Mouse (Mus musculus): ENCODE results near the gene Zscan12. TPM values are rescaled to one million over a fixed set of nuclear protein-coding genes. Genes with fewer than 3 reads are reported as not detected.

The Zscan12 gene
- 10.0 TPM for polyA plus RNA-seq (2014; fragmentation: Illumina TruSeq; extraction: RNeasy Lipid Tissue Mini Kit (QIAGEN cat#74804); ENCODE audit: low read depth, low replicate concordance)

GRCm38 (mm10) chr13:21362621-21363248 is at the start of gene Zscan12:
Zscan12 (plus strand) TSS chr13:21362820.

GRCm38 (mm10) chr13:21346610-21347009 is 16.0 kb upstream of the Zscan12 start, which contains the start of gene Olfr1367:
Olfr1367 (plus strand) TSS chr13:21346910.

GRCm38 (mm10) chr13:21402287-21402846 is 39.7 kb downstream of the Zscan12 start, which contains the start of gene Zkscan3:
Zkscan3 (minus strand) TSS chr13:21402755.

Other genes with a start within 250 kb of the Zscan12 start
- not detected for gene Olfr263, start 233.2 kb upstream of the Zscan12 start, polyA plus RNA-seq (2014; fragmentation: Illumina TruSeq; extraction: RNeasy Lipid Tissue Mini Kit (QIAGEN cat#74804); ENCODE audit: low read depth, low replicate concordance)
- gene Olfr1368, start 217.0 kb upstream of the Zscan12 start, polyA plus RNA-seq (2014; fragmentation: Illumina TruSeq; extraction: RNeasy Lipid Tissue Mini Kit (QIAGEN cat#74804); ENCODE audit: low read depth, low replicate concordance) = 0.95 TPM
- gene Trim27, start 183.4 kb upstream of the Zscan12 start, polyA plus RNA-seq (2014; fragmentation: Illumina TruSeq; extraction: RNeasy Lipid Tissue Mini Kit (QIAGEN cat#74804); ENCODE audit: low read depth, low replicate concordance) = 34.3 TPM
- 1.3 TPM for gene Gpx5, start 70.1 kb upstream of the Zscan12 start, polyA plus RNA-seq (2014; fragmentation: Illumina TruSeq; extraction: RNeasy Lipid Tissue Mini Kit (QIAGEN cat#74804); ENCODE audit: low read depth, low replicate concordance)
- gene Gpx6, start 50.7 kb upstream of the Zscan12 start, polyA plus RNA-seq (2014; fragmentation: Illumina TruSeq; extraction: RNeasy Lipid Tissue Mini Kit (QIAGEN cat#74804); ENCODE audit: low read depth, low replicate concordance) = not detected
- gene Olfr1367, start 15.9 kb upstream of the Zscan12 start, polyA plus RNA-seq (2014; fragmentation: Illumina TruSeq; extraction: RNeasy Lipid Tissue Mini Kit (QIAGEN cat#74804); ENCODE audit: low read depth, low replicate concordance) = not detected
- gene Zkscan3, start 39.9 kb downstream of the Zscan12 start, polyA plus RNA-seq (2014; fragmentation: Illumina TruSeq; extraction: RNeasy Lipid Tissue Mini Kit (QIAGEN cat#74804); ENCODE audit: low read depth, low replicate concordance) = 121 TPM
- 3.1 TPM for gene Pgbd1, start 78.2 kb downstream of the Zscan12 start, polyA plus RNA-seq (2014; fragmentation: Illumina TruSeq; extraction: RNeasy Lipid Tissue Mini Kit (QIAGEN cat#74804); ENCODE audit: low read depth, low replicate concordance)
- 116 TPM for gene Zscan26, start 90.9 kb downstream of the Zscan12 start, polyA plus RNA-seq (2014; fragmentation: Illumina TruSeq; extraction: RNeasy Lipid Tissue Mini Kit (QIAGEN cat#74804); ENCODE audit: low read depth, low replicate concordance)
- 0.50 TPM for gene Nkapl, start 105.7 kb downstream of the Zscan12 start, polyA plus RNA-seq (2014; fragmentation: Illumina TruSeq; extraction: RNeasy Lipid Tissue Mini Kit (QIAGEN cat#74804); ENCODE audit: low read depth, low replicate concordance)
- 0.98 TPM for gene Zkscan4, start 116.1 kb downstream of the Zscan12 start, polyA plus RNA-seq (2014; fragmentation: Illumina TruSeq; extraction: RNeasy Lipid Tissue Mini Kit (QIAGEN cat#74804); ENCODE audit: low read depth, low replicate concordance)
- gene Gm10065, start 116.6 kb downstream of the Zscan12 start, polyA plus RNA-seq (2014; fragmentation: Illumina TruSeq; extraction: RNeasy Lipid Tissue Mini Kit (QIAGEN cat#74804); ENCODE audit: low read depth, low replicate concordance) = not detected
- gene AK157302, start 132.4 kb downstream of the Zscan12 start, polyA plus RNA-seq (2014; fragmentation: Illumina TruSeq; extraction: RNeasy Lipid Tissue Mini Kit (QIAGEN cat#74804); ENCODE audit: low read depth, low replicate concordance) = 4.5 TPM
- gene Gm11273, start 138.6 kb downstream of the Zscan12 start, polyA plus RNA-seq (2014; fragmentation: Illumina TruSeq; extraction: RNeasy Lipid Tissue Mini Kit (QIAGEN cat#74804); ENCODE audit: low read depth, low replicate concordance) = not detected
- 33.2 TPM for gene Zkscan8, start 168.3 kb downstream of the Zscan12 start, polyA plus RNA-seq (2014; fragmentation: Illumina TruSeq; extraction: RNeasy Lipid Tissue Mini Kit (QIAGEN cat#74804); ENCODE audit: low read depth, low replicate concordance)
- gene Olfr1366, start 180.0 kb downstream of the Zscan12 start, polyA plus RNA-seq (2014; fragmentation: Illumina TruSeq; extraction: RNeasy Lipid Tissue Mini Kit (QIAGEN cat#74804); ENCODE audit: low read depth, low replicate concordance) = not detected
- not detected for gene Olfr1535, start 197.1 kb downstream of the Zscan12 start, polyA plus RNA-seq (2014; fragmentation: Illumina TruSeq; extraction: RNeasy Lipid Tissue Mini Kit (QIAGEN cat#74804); ENCODE audit: low read depth, low replicate concordance)
- gene Olfr1364, start 218.9 kb downstream of the Zscan12 start, polyA plus RNA-seq (2014; fragmentation: Illumina TruSeq; extraction: RNeasy Lipid Tissue Mini Kit (QIAGEN cat#74804); ENCODE audit: low read depth, low replicate concordance) = not detected